Mouse (Mus musculus) bone marrow macrophage, adult 2 months (primary cell): ENCODE results near the gene Nanos1.

Experiments used
- CTCF ChIP-seq: IDR thresholded peaks from 2 replicates; pipeline ENCODE4 v1.5.1; 2012; ENCODE audit warnings: low read depth, mild to moderate bottlenecking, low read length, moderate library complexity
- POLR2A ChIP-seq: IDR thresholded peaks from 2 replicates; pipeline ENCODE4 v1.6.1; 2012; ENCODE audit warnings: mild to moderate bottlenecking, low read depth, low read length, borderline replicate concordance

DNA sequence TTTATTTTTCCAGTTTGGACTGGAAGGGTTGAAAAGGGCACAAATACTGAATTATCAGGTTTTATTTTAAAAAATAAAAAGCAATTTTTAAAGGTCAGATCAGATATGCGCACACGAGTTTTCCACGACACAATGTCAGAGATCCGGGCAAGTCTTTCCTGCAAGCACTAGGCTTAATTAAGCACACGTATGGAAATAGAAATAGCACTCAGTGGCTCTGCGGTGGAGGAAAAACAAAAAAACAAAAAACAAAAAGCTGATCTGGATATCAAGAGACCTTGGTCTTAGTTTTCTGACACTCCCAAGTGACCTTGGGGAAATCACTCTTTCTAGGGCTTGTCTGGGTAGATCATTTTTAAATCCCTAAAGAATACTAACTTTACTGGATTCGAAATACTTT lies 33.7 kb downstream of the Nanos1 start:
- TF ChIP-seq POLR2A (no peak), CTCF (no peak)
